Comparison of ENCODE assay signal across 1 mouse cellular context in the genomic region with DNA sequence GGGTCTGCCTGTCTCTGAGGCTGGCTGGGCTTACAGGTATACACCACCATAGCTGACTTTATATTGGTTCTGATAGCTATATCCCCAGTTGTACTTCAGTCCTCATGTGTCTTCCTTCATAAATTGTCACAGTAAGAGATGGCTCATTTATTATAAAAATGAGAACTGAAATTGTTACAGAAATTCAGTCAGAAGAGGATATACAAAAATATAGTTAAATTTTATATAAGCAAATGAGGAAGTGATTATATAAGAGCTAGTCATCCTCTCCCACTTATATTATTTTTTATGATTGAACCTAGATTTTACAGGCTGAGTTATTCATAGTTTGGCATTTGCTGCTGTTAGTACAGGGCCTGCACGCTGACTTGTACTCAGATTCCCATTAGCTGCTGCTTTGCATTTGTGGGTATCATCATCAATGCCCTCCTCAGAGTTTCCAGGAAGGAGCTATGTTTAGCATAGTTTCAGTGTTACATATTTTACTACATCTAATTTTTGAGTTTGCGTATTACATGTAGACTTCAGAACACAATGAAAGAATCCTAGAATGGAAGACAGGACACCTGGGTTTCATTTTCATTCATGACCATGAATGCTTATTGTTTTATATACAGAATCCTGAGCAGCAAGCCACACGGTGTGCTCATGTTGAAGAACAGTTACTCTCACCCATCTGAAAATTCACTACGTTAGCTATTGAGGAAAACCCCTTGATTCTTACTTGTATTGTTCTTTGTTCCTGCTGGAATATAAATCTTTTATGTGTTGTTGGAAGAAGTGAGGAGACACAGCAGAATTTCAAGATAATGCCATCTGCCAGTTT.
TF ChIP-seq lines count a peak whose summit lies in the region.

No protein-coding gene starts in this region.

TF ChIP-seq in CH12.LX, 34 proteins besides CTCF, POLR2A, EP300 and RAD21 (continued from another document):
- TF ChIP-seq SIN3A (IDR thresholded peaks at IDR 0.05; ENCODE audit: low read length) (peak; percentile 84), JUND (conservative IDR thresholded peaks at IDR 0.05; ENCODE audit: low read depth, low read length) (peak; percentile 92), TCF12 (IDR thresholded peaks at IDR 0.05; ENCODE audit: low read depth, low read length) (peak; percentile 92), ZC3H11A (IDR thresholded peaks at IDR 0.05; ENCODE audit: low read depth, low read length) (no peak), IRF4 (IDR thresholded peaks at IDR 0.05; ENCODE audit: low read depth, low read length) (peak; percentile 95), MYC (IDR thresholded peaks at IDR 0.05; ENCODE audit: low read depth, low read length) (peak; percentile 78; the same call in 1 of the 2 replicates), PAX5 (IDR thresholded peaks at IDR 0.05; ENCODE audit: low read length) (no peak), BHLHE40 (IDR thresholded peaks at IDR 0.05; ENCODE audit: low read depth, low read length) (peak; percentile 82), MEF2A (IDR thresholded peaks at IDR 0.05; ENCODE audit: borderline replicate concordance, low read depth, low read length) (peak; percentile 99), USF2 (conservative IDR thresholded peaks at IDR 0.05; ENCODE audit: low read depth, low read length) (no peak), RCOR1 (conservative IDR thresholded peaks at IDR 0.05; ENCODE audit: low read depth, low read length) (peak; percentile 90), CHD2 (IDR thresholded peaks at IDR 0.05; ENCODE audit: low read length) (peak; percentile 78), MAFK (IDR thresholded peaks at IDR 0.05; ENCODE audit: insufficient replicate concordance, low read length) (peak; percentile 73; the same call in 1 of the 2 replicates), NELFE (IDR thresholded peaks at IDR 0.05; ENCODE audit: low read depth, low read length) (peak; percentile 24; the same call in 1 of the 2 replicates), ZMIZ1 (IDR thresholded peaks at IDR 0.05; ENCODE audit: low read depth, low read length) (peak; percentile 49; the same call in 1 of the 2 replicates), E2F4 (IDR thresholded peaks at IDR 0.05; ENCODE audit: insufficient replicate concordance, low read depth, low read length) (no peak), CHD1 (IDR thresholded peaks at IDR 0.05; ENCODE audit: low read depth, low read length) (no peak), JUN (IDR thresholded peaks at IDR 0.05; ENCODE audit: insufficient read depth, low read depth, low read length) (peak; percentile 95)
